21 mouse cellular contexts compared by ENCODE assay signal in genomic region chr8:60804787-60805186, GRCm38 (mm10).
A peak's percentile ranks its signal among the peaks of the same experiment; 100 is the strongest.
DNase-seq lines count a peak whose midpoint lies in the region; ATAC-seq and TF ChIP-seq lines count a peak whose summit lies in the region.
"Had no signal": no experiment of that assay in that cellular context is flagged by ENCODE, and none has a peak within 500 bp of the region (broad histone marks: within the 10 kb centered on the region; RNA-seq: fewer than 3 reads in every experiment).

No protein-coding gene starts in this region.

- H3K27me3 ChIP-seq in G1E (ENCODE audit: insufficient read depth, low read length) = peaks cover 9% of the 10 kb centered on the region
- H3K27me3 ChIP-seq in forebrain, embryonic 10.5 days (ENCODE audit: poor library complexity, severe bottlenecking) = no peaks in the 10 kb centered on the region
- H3K27me3 ChIP-seq in kidney, embryonic 16.5 days (ENCODE audit: insufficient read depth, low read length) = no peaks in the 10 kb centered on the region
- H3K27me3 ChIP-seq in forebrain, embryonic 13.5 days = no peaks in the 10 kb centered on the region
- H3K27me3 ChIP-seq: embryonic facial prominence, embryonic 13.5 days; heart, embryonic 15.5 days; intestine, embryonic 15.5 days had no signal

- ATAC-seq in G1E (ENCODE audit: extremely low read depth, insufficient number of reproducible peaks, low FRiP score, poor library complexity, severe bottlenecking) = peak; percentile 54
- peak; percentile 77 for ATAC-seq in megakaryocyte, adult 5-6 weeks (ENCODE audit: poor library complexity, severe bottlenecking)
- ATAC-seq in kidney, embryonic 16.5 days (ENCODE audit: low FRiP score, low TSS enrichment) = no peak
- ATAC-seq in forebrain, embryonic 13.5 days = no peak
- ATAC-seq: forebrain, embryonic 14.5 days; intestine, embryonic 15.5 days had no signal

- no peak overlapping the region for H3K4me2 ChIP-seq in kidney, embryonic 16.5 days (replicated peaks; ENCODE audit: low read depth, low read length)
- no peak overlapping the region for H3K4me2 ChIP-seq in forebrain, embryonic 13.5 days
- H3K4me2 ChIP-seq: embryonic facial prominence, embryonic 13.5 days; heart, embryonic 11.5 days; heart, embryonic 15.5 days; hindbrain, embryonic 14.5 days; intestine, embryonic 15.5 days had no signal

- intact Hi-C loops in left cerebral cortex, postnatal 14 days (cut with DNase I) = no loop called here

- H3K4me3 ChIP-seq in G1E (ENCODE audit: low read depth, low read length) = no peak overlapping the region
- H3K4me3 ChIP-seq in forebrain, embryonic 10.5 days = no peak overlapping the region
- H3K4me3 ChIP-seq in kidney, embryonic 16.5 days (ENCODE audit: low read length) = no peak overlapping the region
- no peak overlapping the region for H3K4me3 ChIP-seq in forebrain, embryonic 13.5 days
- H3K4me3 ChIP-seq: embryonic facial prominence, embryonic 13.5 days; heart, adult 2 months; heart, embryonic 15.5 days; hindbrain, embryonic 10.5 days; intestine, embryonic 15.5 days had no signal

- WGBS in forebrain, embryonic 10.5 days = 88% methylated on average over 4 of the region's 4 CpGs
- WGBS in kidney, embryonic 16.5 days = 78% methylated on average over 4 of the region's 4 CpGs
- 93% methylated on average over 4 of the region's 4 CpGs for WGBS in forebrain, embryonic 13.5 days

- no peaks in the 10 kb centered on the region for H3K4me1 ChIP-seq in G1E (ENCODE audit: insufficient read depth, low read depth, low read length)
- no peaks in the 10 kb centered on the region for H3K4me1 ChIP-seq in forebrain, embryonic 10.5 days
- H3K4me1 ChIP-seq in kidney, embryonic 16.5 days (ENCODE audit: insufficient read depth, low read length) = no peaks in the 10 kb centered on the region
- no peaks in the 10 kb centered on the region for H3K4me1 ChIP-seq in forebrain, embryonic 13.5 days
- H3K4me1 ChIP-seq: embryonic facial prominence, embryonic 13.5 days; heart, embryonic 15.5 days; hindbrain, embryonic 10.5 days; intestine, embryonic 15.5 days had no signal

- H3K9me3 ChIP-seq in G1E (replicated peaks) = no peaks in the 10 kb centered on the region
- H3K9me3 ChIP-seq in forebrain, embryonic 10.5 days = no peaks in the 10 kb centered on the region
- H3K9me3 ChIP-seq in kidney, embryonic 16.5 days (ENCODE audit: low read length) = no peaks in the 10 kb centered on the region
- H3K9me3 ChIP-seq in forebrain, embryonic 13.5 days (replicated peaks) = no peaks in the 10 kb centered on the region
- H3K9me3 ChIP-seq: embryonic facial prominence, embryonic 13.5 days; heart, embryonic 15.5 days; hindbrain, embryonic 10.5 days; intestine, embryonic 15.5 days had no signal

- H3K27ac ChIP-seq in forebrain, embryonic 10.5 days = no peak overlapping the region
- no peak overlapping the region for H3K27ac ChIP-seq in kidney, embryonic 16.5 days (ENCODE audit: low read length)
- H3K27ac ChIP-seq in forebrain, embryonic 13.5 days = no peak overlapping the region
- H3K27ac ChIP-seq: embryonic facial prominence, embryonic 13.5 days; heart, adult 2 months; heart, embryonic 15.5 days; hindbrain, embryonic 10.5 days; hindbrain, embryonic 14.5 days; intestine, embryonic 15.5 days had no signal

- H3K9ac ChIP-seq in kidney, embryonic 16.5 days (replicated peaks; ENCODE audit: low read length) = no peak overlapping the region
- no peak overlapping the region for H3K9ac ChIP-seq in forebrain, embryonic 13.5 days
- H3K9ac ChIP-seq: embryonic facial prominence, embryonic 13.5 days; heart, embryonic 15.5 days; hindbrain, embryonic 14.5 days; intestine, embryonic 15.5 days had no signal

- TF ChIP-seq CTCF in G1E (IDR thresholded peaks at IDR 0.05; ENCODE audit: low read depth, low read length) = no peak

- no peak for DNase-seq in G1E (ENCODE audit: low spot score)
- DNase-seq in c-Kit-positive CD71-negative TER-119-negative erythroid progenitor cells, embryonic 14.5 days (ENCODE audit: low read depth) = peak; percentile 18
- DNase-seq in left cerebral cortex, postnatal 14 days (ENCODE audit: low spot score in 2 of 2) = no peak
- no peak for DNase-seq in forebrain, embryonic 10.5 days (ENCODE audit: extremely low spot score, low spot score)
- DNase-seq: adrenal gland, adult 8-10 months; adrenal gland, postnatal 36 days; cerebellum, adult 11 months; cerebellum, adult 8-10 months; cerebellum, postnatal 25 days; heart, adult 2 months; heart, postnatal 14 days had no signal

- no peaks in the 10 kb centered on the region for H3K36me3 ChIP-seq in G1E (replicated peaks)
- H3K36me3 ChIP-seq in forebrain, embryonic 10.5 days (replicated peaks) = no peaks in the 10 kb centered on the region
- no peaks in the 10 kb centered on the region for H3K36me3 ChIP-seq in kidney, embryonic 16.5 days (ENCODE audit: insufficient read depth, low read length)
- no peaks in the 10 kb centered on the region for H3K36me3 ChIP-seq in forebrain, embryonic 13.5 days (ENCODE audit: poor library complexity, severe bottlenecking)
- H3K36me3 ChIP-seq: embryonic facial prominence, embryonic 13.5 days; heart, embryonic 15.5 days; hindbrain, embryonic 10.5 days; intestine, embryonic 15.5 days had no signal

Comparison
In these comparisons a context has a peak if more than half of its experiments do, and no peak if none do; other contexts are left out.
1. ATAC-seq: peak in G1E (single experiment) and megakaryocyte, adult 5-6 weeks (single experiment); none in kidney, embryonic 16.5 days (single experiment) and forebrain, embryonic 13.5 days (single experiment).